Comparison of ENCODE assay signal across 7 mouse cellular contexts in genomic region chr10:53397846-53398539, GRCm38 (mm10). TPM values are rescaled to one million over a fixed set of nuclear protein-coding genes. Genes with fewer than 3 reads are reported as not detected.
DNase-seq lines count a peak whose midpoint lies in the region; ATAC-seq and TF ChIP-seq lines count a peak whose summit lies in the region.

No protein-coding gene starts in this region.

- no peaks in the 10 kb centered on the region for H3K36me3 ChIP-seq in spleen, adult 2 months (ENCODE audit: control insufficient read depth, insufficient read depth, low read length)

- peak overlapping the region; percentile 41; the same call in 1 of the 2 replicates for H3K4me3 ChIP-seq in spleen, adult 2 months (ENCODE audit: extremely low read depth, insufficient read depth, insufficient read length)

- no peak for TF ChIP-seq POLR2A in spleen, adult 2 months (IDR thresholded peaks at IDR 0.05; ENCODE audit: low read depth, low read length)

- H3K27me3 ChIP-seq in spleen, adult 2 months (ENCODE audit: control insufficient read depth, insufficient read depth, low read length), result no peaks in the 10 kb centered on the region

- peak; percentile 83 for ATAC-seq in granulocyte monocyte progenitor cell, adult 5-6 weeks (replicated peaks; ENCODE audit: poor library complexity, severe bottlenecking)
- no peak for ATAC-seq in CD4-positive, CD25-positive, alpha-beta regulatory T cell, adult 4 months

- TF ChIP-seq CTCF in spleen, adult 2 months (IDR thresholded peaks at IDR 0.05; ENCODE audit: extremely low read depth, insufficient read depth, insufficient read length, insufficient replicate concordance), result no peak

- no peak overlapping the region for H3K27ac ChIP-seq in spleen, adult 2 months (ENCODE audit: insufficient read depth, low read length)

- no peak for DNase-seq in spleen, adult 2 months (ENCODE audit: low read depth in 1 of 2, low spot score in 2 of 2)
- no peak for DNase-seq in spleen, postnatal 4 days (ENCODE audit: low spot score in 2 of 2)
- peak; percentile 11 for DNase-seq in lung, postnatal 10 days
- no peak for DNase-seq in thymus, postnatal 25 days
- no peak for DNase-seq in urinary bladder, adult 2 months (ENCODE audit: low spot score)

- WGBS in spleen, adult 2 months, result 23% methylated on average over 10 of the region's 10 CpGs

- H3K4me1 ChIP-seq in spleen, adult 2 months (ENCODE audit: control insufficient read depth, insufficient read depth, insufficient read length), result no peaks in the 10 kb centered on the region

RNA-seq across cellular contexts. Expression of gene Cep85l, which starts 18.2 kb away (rescaled TPM):
- 1.2 and 1.4 TPM in 2 replicates for polyA plus RNA-seq in spleen, adult 2 months (2012; rRNA removed)
- total RNA-seq in granulocyte monocyte progenitor cell, adult 5-6 weeks (2014; fragmentation: Nextera tagmentation), result 34.6 and 35.7 TPM in 2 replicates
- total RNA-seq in granulocyte monocyte progenitor cell, adult 5-6 weeks (2017), result 39.8 and 44.6 TPM in 2 replicates
- polyA plus RNA-seq in urinary bladder, adult 2 months (2012; rRNA removed), result 7.4 and 9.0 TPM in 2 replicates
- polyA plus RNA-seq in CD4-positive, CD25-positive, alpha-beta regulatory T cell, adult 4 months (2017; shearing (Covaris generic)), result 1 to 10 TPM; 1.8 to 2.8 TPM
